Mouse (Mus musculus) small intestine, adult 2 months (tissue): Measurements from ENCODE around the gene Pth2r. TPM values are rescaled to one million over a fixed set of nuclear protein-coding genes. Genes with fewer than 3 reads are reported as not detected.

ENCODE experiments used
- H3K27ac ChIP-seq: fragments of 200-500 bp; 2 replicates; pipeline ENCODE4 v1.5.1; 2012; ENCODE audit warnings: low read depth, low read length, control low read depth, inconsistent platforms; ENCODE audit not compliant: insufficient read depth
- H3K27me3 ChIP-seq: fragments of 200-500 bp; 2 replicates; pipeline ENCODE4 v1.6.1; 2012; ENCODE audit warnings: mild to moderate bottlenecking, moderate library complexity, low read length, inconsistent platforms; ENCODE audit not compliant: control insufficient read depth, insufficient read depth
- H3K36me3 ChIP-seq: fragments of 200-500 bp; 2 replicates; pipeline ENCODE4 v1.6.1; 2012; ENCODE audit warnings: mild to moderate bottlenecking, low read length, control low read depth, inconsistent platforms; ENCODE audit not compliant: control insufficient read depth, insufficient read depth
- H3K4me1 ChIP-seq: fragments of 200-500 bp; 2 replicates; pipeline ENCODE4 v1.6.1; 2012; ENCODE audit warnings: low read length, inconsistent platforms, mixed read lengths; ENCODE audit not compliant: control insufficient read depth, insufficient read depth, insufficient read length
- H3K4me3 ChIP-seq: fragments of 200-500 bp; 2 replicates; pipeline ENCODE4 v1.5.1; 2012; ENCODE audit warnings: low read depth, mild to moderate bottlenecking, control low read depth, inconsistent platforms, low read length, moderate library complexity
- CTCF ChIP-seq: fragments of 200-500 bp; IDR thresholded peaks from 2 replicates; pipeline ENCODE4 v1.5.1; 2012; ENCODE audit warnings: low read depth, mild to moderate bottlenecking, control low read depth, inconsistent platforms, low read length, moderate library complexity, mixed read lengths; ENCODE audit not compliant: insufficient replicate concordance, insufficient read length; ENCODE audit errors: extremely low read depth
- POLR2A ChIP-seq: fragments of 200-500 bp; IDR thresholded peaks from 2 replicates; pipeline ENCODE4 v1.6.1; 2012; ENCODE audit warnings: low read depth, mild to moderate bottlenecking, control low read depth, inconsistent platforms, low read length, moderate library complexity
- WGBS: fragments of 180-500 bp; shearing (Covaris S2); methylation state at CpG from one replicate; pipeline ENCODE4 v1.1.7; 2018; 5-methylcytosine and 5-hydroxymethylcytosine counted together
- polyA plus RNA-seq: library from polyadenylated mRNA; depleted of rRNA; stranded (reverse); fragments of >200 nt; gene quantifications from 2 replicates; pipeline ENCODE4 v1.2.3, GENCODE M21; 2012; rRNA removed

The Pth2r gene
- polyA plus RNA-seq, 1 experiment = not detected

DNA sequence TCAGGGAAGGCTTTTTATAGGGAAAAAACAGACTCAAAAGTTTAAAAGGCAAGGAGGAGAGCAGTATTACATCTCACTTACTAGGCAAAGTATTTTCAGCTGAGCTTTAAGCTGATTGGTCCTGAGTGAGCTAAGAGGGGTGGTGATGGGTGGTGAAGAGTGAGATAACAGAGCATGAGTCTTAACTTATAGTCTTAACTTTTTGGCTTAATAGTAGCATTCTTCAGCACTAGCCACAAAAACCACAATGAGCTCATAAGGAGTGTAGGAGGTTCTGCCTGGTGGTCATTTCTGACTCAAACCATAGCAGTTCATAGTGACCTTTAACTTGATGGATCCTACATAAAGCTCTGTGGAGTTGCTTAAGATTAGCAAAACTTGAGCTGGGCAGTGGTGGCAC is 72.3 kb downstream of the Pth2r start:
- Histone ChIP-seq H3K4me1 (no peaks in the 10 kb centered on the region), H3K27me3 (no peaks in the 10 kb centered on the region), H3K4me3 (no peak overlapping the region), H3K27ac (no peak overlapping the region), H3K36me3 (no peaks in the 10 kb centered on the region)
- no peak for TF ChIP-seq POLR2A
- TF ChIP-seq CTCF = no peak

DNA sequence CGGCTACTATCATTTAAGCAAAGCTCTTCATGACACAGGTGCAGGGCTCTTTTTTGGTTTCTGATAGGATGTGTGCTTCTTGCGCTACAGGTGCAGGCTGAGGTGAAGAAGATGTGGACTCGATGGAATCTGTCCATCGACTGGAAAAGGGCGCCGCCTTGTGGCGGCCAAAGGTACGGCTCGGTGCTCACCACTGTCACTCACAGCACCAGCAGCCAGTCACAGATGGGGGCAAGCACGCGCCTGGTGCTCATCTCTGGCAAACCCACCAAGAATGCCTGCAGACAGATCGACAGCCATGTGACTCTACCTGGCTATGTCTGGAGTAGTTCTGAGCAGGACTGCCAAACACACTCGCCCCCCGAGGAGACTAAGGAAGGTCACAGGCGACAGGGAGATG is 106.5 kb downstream of the Pth2r start:
- Histone ChIP-seq H3K4me1 (no peaks in the 10 kb centered on the region), H3K36me3 (no peaks in the 10 kb centered on the region), H3K4me3 (no peak overlapping the region), H3K27ac (no peak overlapping the region), H3K27me3 (no peaks in the 10 kb centered on the region)
- WGBS = 38% methylated on average over 15 of the region's 15 CpGs
- TF ChIP-seq CTCF = peak; percentile 48; the same call in 1 of the 2 replicates
- TF ChIP-seq POLR2A = no peak

DNA sequence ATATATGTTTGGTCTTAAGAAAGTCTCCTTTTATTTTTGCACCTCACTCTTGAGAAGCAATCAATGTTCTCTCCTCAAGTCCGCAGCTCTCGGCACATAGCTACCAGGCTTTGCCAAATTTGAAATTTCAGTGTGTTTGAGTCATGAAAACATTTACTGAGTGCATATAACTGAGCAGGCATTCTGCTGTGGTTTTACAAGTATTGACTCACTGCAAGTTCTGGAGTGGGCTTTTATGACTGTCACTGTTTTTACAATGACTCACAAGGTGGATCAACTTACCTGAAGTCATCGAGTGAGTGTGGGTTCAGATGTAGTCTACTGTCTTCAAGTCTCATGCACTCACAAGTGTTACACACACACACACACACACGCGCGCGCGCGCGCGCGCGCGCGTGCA is 107.8 kb downstream of the Pth2r start:
- Histone ChIP-seq H3K27me3 (no peaks in the 10 kb centered on the region), H3K36me3 (no peaks in the 10 kb centered on the region), H3K27ac (no peak overlapping the region), H3K4me1 (no peaks in the 10 kb centered on the region), H3K4me3 (no peak overlapping the region)
- 93% methylated on average over 15 of the region's 15 CpGs for WGBS
- TF ChIP-seq POLR2A (no peak), CTCF (no peak)

DNA sequence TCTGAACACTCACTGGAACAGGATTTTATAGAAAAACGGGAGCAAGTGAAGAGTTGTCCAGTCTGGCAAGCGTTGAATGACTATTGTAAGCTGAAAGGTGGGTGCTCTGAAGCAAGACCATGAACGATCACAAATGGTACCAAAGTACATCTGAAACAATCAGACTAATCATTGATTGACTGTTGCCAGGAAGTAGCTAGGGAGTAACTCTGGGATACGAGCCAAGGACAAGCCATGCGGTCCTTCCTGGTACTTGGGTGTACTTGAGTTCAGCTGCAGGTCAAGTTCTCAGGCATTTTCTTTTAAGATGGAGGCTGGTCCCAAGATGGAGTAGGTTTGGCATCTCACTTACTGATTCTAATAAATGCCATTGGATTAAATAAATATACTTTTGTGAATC is 125.6 kb downstream of the Pth2r start:
- TF ChIP-seq POLR2A (no peak), CTCF (no peak)
- WGBS = 27% methylated on average over 5 of the region's 5 CpGs
- H3K27ac ChIP-seq = no peak overlapping the region
- no peaks in the 10 kb centered on the region for H3K27me3 ChIP-seq
- H3K4me1 ChIP-seq = 0 out of 2 replicates have a peak, but pooled peaks cover 2% of the 10 kb centered on the region
- no peaks in the 10 kb centered on the region for H3K36me3 ChIP-seq
- H3K4me3 ChIP-seq = no peak overlapping the region

DNA sequence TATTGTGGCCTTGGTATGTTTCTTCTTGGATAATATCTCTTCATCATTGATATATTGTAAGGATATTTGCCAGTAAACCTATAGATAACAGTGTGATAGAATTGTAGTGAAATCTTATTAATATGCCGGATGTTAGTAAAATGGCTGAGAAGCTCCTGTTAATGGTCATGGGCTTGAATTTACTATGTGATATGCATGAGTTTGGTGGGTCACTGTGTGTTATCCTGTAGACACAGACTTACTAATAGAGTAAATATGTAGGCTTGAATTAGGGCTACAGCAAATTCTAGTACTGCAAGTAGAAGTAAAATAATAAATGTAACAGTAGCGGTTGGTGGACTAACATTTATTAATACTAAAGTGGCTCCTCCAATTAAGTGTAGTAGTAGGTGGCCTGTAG is 139.1 kb downstream of the Pth2r start:
- Histone ChIP-seq H3K27me3 (no peaks in the 10 kb centered on the region), H3K36me3 (no peaks in the 10 kb centered on the region), H3K27ac (no peak overlapping the region), H3K4me3 (no peak overlapping the region), H3K4me1 (no peaks in the 10 kb centered on the region)
- TF ChIP-seq CTCF = no peak
- TF ChIP-seq POLR2A = no peak
- over 99% methylated on average over 2 of the region's 2 CpGs for WGBS

DNA sequence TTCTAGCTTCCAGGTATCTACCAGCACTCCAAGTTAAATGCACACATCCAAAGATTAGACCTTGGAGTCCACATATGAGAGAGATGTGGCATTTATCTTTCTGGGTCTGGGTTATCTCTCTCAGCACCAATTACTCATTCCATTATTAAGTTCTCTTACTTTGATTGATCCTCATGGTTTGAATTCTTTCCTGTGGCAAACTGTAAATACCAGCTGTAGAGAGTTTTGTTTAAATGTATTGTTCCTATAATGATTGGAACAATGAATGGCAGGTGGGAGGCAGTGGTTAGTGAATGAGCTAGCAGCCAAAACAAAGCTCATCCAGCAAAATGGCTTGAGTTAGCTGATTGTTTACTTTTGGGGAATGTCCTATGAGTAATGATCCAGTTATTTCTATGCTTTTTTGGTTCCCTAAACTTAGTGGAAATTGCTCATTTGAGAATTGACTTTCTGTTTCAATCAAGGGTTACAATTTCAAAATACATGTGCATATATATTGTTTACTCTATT is 140.7 kb downstream of the Pth2r start:
- no peaks in the 10 kb centered on the region for H3K4me1 ChIP-seq
- no peaks in the 10 kb centered on the region for H3K27me3 ChIP-seq
- H3K27ac ChIP-seq = no peak overlapping the region
- no peak for TF ChIP-seq CTCF
- TF ChIP-seq POLR2A = no peak
- no peaks in the 10 kb centered on the region for H3K36me3 ChIP-seq
- H3K4me3 ChIP-seq = no peak overlapping the region

Other genes with a start within 250 kb of the Pth2r start
- gene Akr1cl, start 249.3 kb upstream of the Pth2r start, polyA plus RNA-seq = 0.08 and 0.13 TPM in 2 replicates
- gene Cryge, start 230.9 kb upstream of the Pth2r start, polyA plus RNA-seq = not detected in 2 replicates
- gene Crygd, start 218.6 kb upstream of the Pth2r start, polyA plus RNA-seq = not detected in 2 replicates
- not detected in 2 replicates for gene Crygc, start 208.4 kb upstream of the Pth2r start, polyA plus RNA-seq
- not detected in 2 replicates for gene Crygb, start 199.8 kb upstream of the Pth2r start, polyA plus RNA-seq
- gene Cryga, start 178.7 kb upstream of the Pth2r start, polyA plus RNA-seq = not detected in 2 replicates
- not detected in 2 replicates for gene Gm28845, start 162.5 kb upstream of the Pth2r start, polyA plus RNA-seq
- gene D630023F18Rik, start 158.8 kb upstream of the Pth2r start, polyA plus RNA-seq = 0.04 TPM in 1 of 2 replicates, not detected in the other
- 27.7 and 35.1 TPM in 2 replicates for gene Idh1, start 95.6 kb upstream of the Pth2r start, polyA plus RNA-seq
- 1.4 and 1.8 TPM in 2 replicates for gene Pikfyve, start 95.4 kb upstream of the Pth2r start, polyA plus RNA-seq